Mouse (Mus musculus): Measurements from ENCODE around the gene Wiz. TPM values are rescaled to one million over a fixed set of nuclear protein-coding genes. Genes with fewer than 3 reads are reported as not detected.

Wiz gene
- polyA plus RNA-seq, 1 experiment from 2014 or later: 45.9 TPM

- peak; percentile 97 for ATAC-seq (ENCODE audit: low FRiP score)
- Histone ChIP-seq H3K4me1 (replicated peaks; ENCODE audit: control insufficient read depth, insufficient read depth, low read length) (peaks cover 20% of the 10 kb centered on the region), H3K9me3 (ENCODE audit: control insufficient read depth, low read length) (no peaks in the 10 kb centered on the region), H3K4me2 (replicated peaks) (peak within 1 kb of the TSS; percentile 94), H3K36me3 (replicated peaks; ENCODE audit: control insufficient read depth, insufficient read depth) (peaks cover 41% of the 10 kb centered on the region), H3K4me3 (replicated peaks; ENCODE audit: low read length) (peak within 1 kb of the TSS; percentile 70), H3K9ac (peak within 1 kb of the TSS; percentile 85), H3K27ac (peak within 1 kb of the TSS; percentile 96), H3K27me3 (ENCODE audit: control insufficient read depth, insufficient read depth, low read length) (no peaks in the 10 kb centered on the region)
- under 1% methylated on average over 83 of the region's 83 CpGs for WGBS
- peak; percentile 99 for DNase-seq (ENCODE audit: low spot score)
Observed at GRCm38 (mm10) chr17:32320597-32321389, 68.4 kb downstream of the Wiz start, which contains the start of gene Akap8. Akap8 (minus strand) TSS chr17:32321238.

- no peak for DNase-seq (ENCODE audit: low spot score)
- WGBS: under 1% methylated on average over 7 of the region's 7 CpGs
- Histone ChIP-seq H3K9ac (peak overlapping the region; percentile 85), H3K27ac (peak overlapping the region; percentile 96), H3K4me3 (replicated peaks; ENCODE audit: low read length) (peak overlapping the region; percentile 70), H3K4me1 (replicated peaks; ENCODE audit: control insufficient read depth, insufficient read depth, low read length) (peaks cover 20% of the 10 kb centered on the region), H3K36me3 (replicated peaks; ENCODE audit: control insufficient read depth, insufficient read depth) (peaks cover 44% of the 10 kb centered on the region), H3K4me2 (replicated peaks) (peak overlapping the region; percentile 94), H3K27me3 (ENCODE audit: control insufficient read depth, insufficient read depth, low read length) (no peaks in the 10 kb centered on the region), H3K9me3 (ENCODE audit: control insufficient read depth, low read length) (no peaks in the 10 kb centered on the region)
- ATAC-seq (ENCODE audit: low FRiP score): no peak
Observed at GRCm38 (mm10) chr17:32319950-32320349, 69.3 kb downstream of the Wiz start.

GRCm38 (mm10) chr17:32317708-32318107 lies 71.5 kb downstream of the Wiz start:
- Histone ChIP-seq H3K4me3 (replicated peaks; ENCODE audit: low read length) (no peak overlapping the region), H3K36me3 (replicated peaks; ENCODE audit: control insufficient read depth, insufficient read depth) (peaks cover 55% of the 10 kb centered on the region), H3K27me3 (ENCODE audit: control insufficient read depth, insufficient read depth, low read length) (no peaks in the 10 kb centered on the region), H3K4me1 (replicated peaks; ENCODE audit: control insufficient read depth, insufficient read depth, low read length) (peaks cover 20% of the 10 kb centered on the region), H3K9me3 (ENCODE audit: control insufficient read depth, low read length) (no peaks in the 10 kb centered on the region), H3K27ac (no peak overlapping the region), H3K9ac (no peak overlapping the region), H3K4me2 (replicated peaks) (no peak overlapping the region)
- ATAC-seq (ENCODE audit: low FRiP score) (no peak), DNase-seq (ENCODE audit: low spot score) (no peak)
- WGBS: 93% methylated on average over 3 of the region's 3 CpGs

- H3K27me3 ChIP-seq (ENCODE audit: control insufficient read depth, insufficient read depth, low read length): no peaks in the 10 kb centered on the region
- no peak overlapping the region for H3K4me3 ChIP-seq (replicated peaks; ENCODE audit: low read length)
- no peak overlapping the region for H3K27ac ChIP-seq
- peaks cover 15% of the 10 kb centered on the region for H3K4me1 ChIP-seq (replicated peaks; ENCODE audit: control insufficient read depth, insufficient read depth, low read length)
- H3K4me2 ChIP-seq (replicated peaks): no peak overlapping the region
- DNase-seq (ENCODE audit: low spot score) (no peak), ATAC-seq (ENCODE audit: low FRiP score) (no peak)
- H3K36me3 ChIP-seq (replicated peaks; ENCODE audit: control insufficient read depth, insufficient read depth): peaks cover 60% of the 10 kb centered on the region
- WGBS: 95% methylated on average over 8 of the region's 8 CpGs
- H3K9ac ChIP-seq: no peak overlapping the region
- no peaks in the 10 kb centered on the region for H3K9me3 ChIP-seq (ENCODE audit: control insufficient read depth, low read length)
Observed at GRCm38 (mm10) chr17:32317032-32317431, 72.2 kb downstream of the Wiz start.

- Histone ChIP-seq H3K27ac (no peak overlapping the region), H3K36me3 (replicated peaks; ENCODE audit: control insufficient read depth, insufficient read depth) (peaks cover 75% of the 10 kb centered on the region), H3K9me3 (ENCODE audit: control insufficient read depth, low read length) (no peaks in the 10 kb centered on the region), H3K4me1 (replicated peaks; ENCODE audit: control insufficient read depth, insufficient read depth, low read length) (peaks cover 11% of the 10 kb centered on the region; the same call in 1 of the 2 replicates), H3K4me2 (replicated peaks) (no peak overlapping the region), H3K4me3 (replicated peaks; ENCODE audit: low read length) (no peak overlapping the region), H3K27me3 (ENCODE audit: control insufficient read depth, insufficient read depth, low read length) (no peaks in the 10 kb centered on the region), H3K9ac (no peak overlapping the region)
- DNase-seq (ENCODE audit: low spot score) (no peak), ATAC-seq (ENCODE audit: low FRiP score) (no peak)
- WGBS: 89% methylated on average over 5 of the region's 5 CpGs
Observed at GRCm38 (mm10) chr17:32315560-32315959, 73.7 kb downstream of the Wiz start.

- DNase-seq (ENCODE audit: low spot score) (no peak), ATAC-seq (ENCODE audit: low FRiP score) (no peak)
- Histone ChIP-seq H3K4me3 (replicated peaks; ENCODE audit: low read length) (no peak overlapping the region), H3K9ac (no peak overlapping the region), H3K27me3 (ENCODE audit: control insufficient read depth, insufficient read depth, low read length) (no peaks in the 10 kb centered on the region), H3K4me1 (replicated peaks; ENCODE audit: control insufficient read depth, insufficient read depth, low read length) (peaks cover under 1% of the 10 kb centered on the region; the same call in 1 of the 2 replicates), H3K36me3 (replicated peaks; ENCODE audit: control insufficient read depth, insufficient read depth) (peaks cover 92% of the 10 kb centered on the region), H3K9me3 (ENCODE audit: control insufficient read depth, low read length) (no peaks in the 10 kb centered on the region), H3K27ac (no peak overlapping the region), H3K4me2 (replicated peaks) (no peak overlapping the region)
- WGBS: 83% methylated on average over 5 of the region's 5 CpGs
Observed at GRCm38 (mm10) chr17:32313892-32314291, 75.3 kb downstream of the Wiz start.

- Histone ChIP-seq H3K27me3 (ENCODE audit: control insufficient read depth, insufficient read depth, low read length) (no peaks in the 10 kb centered on the region), H3K9ac (no peak overlapping the region), H3K4me1 (replicated peaks; ENCODE audit: control insufficient read depth, insufficient read depth, low read length) (no peaks in the 10 kb centered on the region), H3K36me3 (replicated peaks; ENCODE audit: control insufficient read depth, insufficient read depth) (peaks cover 100% of the 10 kb centered on the region), H3K4me2 (replicated peaks) (no peak overlapping the region), H3K27ac (no peak overlapping the region), H3K9me3 (ENCODE audit: control insufficient read depth, low read length) (no peaks in the 10 kb centered on the region), H3K4me3 (replicated peaks; ENCODE audit: low read length) (no peak overlapping the region)
- DNase-seq (ENCODE audit: low spot score) (no peak), ATAC-seq (ENCODE audit: low FRiP score) (no peak)
- 93% methylated on average over 8 of the region's 8 CpGs for WGBS
Observed at GRCm38 (mm10) chr17:32312801-32313200, 76.4 kb downstream of the Wiz start.

- 98% methylated on average over 4 of the region's 4 CpGs for WGBS
- no peak for ATAC-seq (ENCODE audit: low FRiP score)
Observed at GRCm38 (mm10) chr17:32307963-32308362, 81.3 kb downstream of the Wiz start.

More at GRCm38 (mm10) chr17:32307963-32308362, 81.3 kb downstream of the Wiz start:
- no peaks in the 10 kb centered on the region for H3K9me3 ChIP-seq (ENCODE audit: control insufficient read depth, low read length)
- no peak overlapping the region for H3K27ac ChIP-seq
- DNase-seq (ENCODE audit: low spot score): no peak
- no peak overlapping the region for H3K4me3 ChIP-seq (replicated peaks; ENCODE audit: low read length)
- no peaks in the 10 kb centered on the region for H3K4me1 ChIP-seq (replicated peaks; ENCODE audit: control insufficient read depth, insufficient read depth, low read length)
- no peaks in the 10 kb centered on the region for H3K27me3 ChIP-seq (ENCODE audit: control insufficient read depth, insufficient read depth, low read length)
- no peak overlapping the region for H3K4me2 ChIP-seq (replicated peaks)
- H3K36me3 ChIP-seq (replicated peaks; ENCODE audit: control insufficient read depth, insufficient read depth): peaks cover 100% of the 10 kb centered on the region
- H3K9ac ChIP-seq: no peak overlapping the region

Measured in hindbrain, embryonic 14.5 days (tissue).